Mouse (Mus musculus): ENCODE data around the gene Tpm1. TPM values are rescaled to one million over a fixed set of nuclear protein-coding genes. Genes with fewer than 3 reads are reported as not detected.
A peak's percentile ranks its signal among the peaks of the same experiment; 100 is the strongest.

The Tpm1 gene
- total RNA-seq, 2 experiments from 2014 or later: 228 to 236 TPM

DNA sequence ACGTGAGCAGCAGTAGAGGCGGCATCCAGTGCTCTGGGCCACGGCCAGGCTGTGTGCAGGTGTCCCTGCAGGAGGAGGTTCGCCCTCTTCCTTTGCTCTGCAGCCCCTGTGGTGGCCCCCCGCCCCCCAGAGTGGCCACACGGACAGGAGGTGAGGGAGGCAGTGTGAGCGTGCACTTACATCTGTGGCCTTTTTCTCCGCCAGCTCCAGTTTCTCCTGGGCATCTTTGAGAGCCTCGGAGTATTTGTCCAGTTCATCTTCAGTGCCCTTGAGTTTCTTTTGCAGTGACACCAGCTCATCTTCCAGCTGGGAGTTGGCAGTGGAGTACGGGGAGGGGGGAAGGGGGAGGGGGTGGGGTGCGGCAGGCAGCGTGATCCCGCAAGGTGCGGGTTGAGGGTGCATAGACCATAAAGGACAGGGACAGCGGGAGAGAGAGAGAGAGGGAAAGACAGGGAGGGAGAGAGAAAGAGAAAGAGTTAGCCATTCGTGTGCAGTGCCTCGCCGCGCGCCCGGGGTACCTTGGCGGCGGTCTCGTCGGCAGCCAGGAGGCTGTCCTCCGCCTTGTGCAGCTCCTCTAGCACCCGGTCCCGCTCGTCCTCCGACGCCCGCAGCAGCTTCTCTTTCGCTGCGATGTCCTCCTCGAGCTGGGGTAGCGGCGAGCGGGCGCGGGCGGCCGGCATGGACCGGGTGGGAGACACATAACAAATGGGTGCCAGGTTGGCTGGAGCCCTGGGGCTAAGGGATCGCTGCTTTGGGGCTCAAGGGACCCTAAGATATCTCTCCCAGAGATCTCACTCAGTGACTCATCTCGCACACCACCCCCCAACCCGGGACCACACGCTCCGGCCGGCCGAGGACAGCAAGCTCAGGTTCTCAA is 1.4 kb downstream of the Tpm1 start:
- DNase-seq (ENCODE audit: low spot score in 2 of 2): no peak
- intact Hi-C loops (cut with DNase I): loop anchor here (5.0 kb wide), 1 partner anchor 224 kb away; no protein-coding TSS in a partner anchor

DNA sequence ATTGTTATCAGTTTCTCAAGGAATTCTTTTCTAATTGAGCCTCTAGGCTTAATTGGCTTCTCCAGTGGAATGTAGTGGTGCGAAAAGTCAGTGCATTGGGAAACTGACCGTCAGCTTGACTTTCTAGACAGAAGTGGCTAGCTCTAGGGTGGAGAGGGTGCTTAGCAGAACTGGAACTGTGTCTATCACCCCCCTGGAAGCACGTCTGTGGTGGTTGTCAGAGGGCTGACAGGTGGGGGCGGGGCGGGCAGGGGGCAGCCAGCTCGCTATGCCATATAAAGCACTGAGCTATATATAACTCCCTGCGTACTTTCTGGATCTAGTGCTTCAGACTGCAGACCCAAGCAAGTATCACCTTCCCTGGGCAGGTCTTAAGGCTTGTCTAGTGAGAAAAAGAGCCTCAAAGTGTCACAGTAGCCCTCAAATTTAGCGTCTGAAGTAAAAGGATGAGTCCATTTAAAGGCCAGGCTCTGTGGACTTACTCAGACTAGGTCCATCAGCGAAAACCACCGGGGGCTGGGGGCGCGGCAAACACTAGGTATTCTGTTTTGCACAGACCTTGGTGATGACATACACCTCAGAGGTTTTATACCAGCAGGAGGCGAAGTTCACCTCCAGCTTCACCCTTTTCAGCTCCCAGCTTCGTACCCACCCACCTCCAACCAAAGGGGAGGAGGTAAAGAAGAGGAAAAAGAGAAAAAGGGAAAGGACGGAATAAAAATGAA is 2.2 kb downstream of the Tpm1 start:
- intact Hi-C loops (cut with DNase I): loop anchor here (5.0 kb wide), 1 partner anchor 225 kb away; no protein-coding TSS in a partner anchor
- no peak for DNase-seq (ENCODE audit: low spot score in 2 of 2)

DNA sequence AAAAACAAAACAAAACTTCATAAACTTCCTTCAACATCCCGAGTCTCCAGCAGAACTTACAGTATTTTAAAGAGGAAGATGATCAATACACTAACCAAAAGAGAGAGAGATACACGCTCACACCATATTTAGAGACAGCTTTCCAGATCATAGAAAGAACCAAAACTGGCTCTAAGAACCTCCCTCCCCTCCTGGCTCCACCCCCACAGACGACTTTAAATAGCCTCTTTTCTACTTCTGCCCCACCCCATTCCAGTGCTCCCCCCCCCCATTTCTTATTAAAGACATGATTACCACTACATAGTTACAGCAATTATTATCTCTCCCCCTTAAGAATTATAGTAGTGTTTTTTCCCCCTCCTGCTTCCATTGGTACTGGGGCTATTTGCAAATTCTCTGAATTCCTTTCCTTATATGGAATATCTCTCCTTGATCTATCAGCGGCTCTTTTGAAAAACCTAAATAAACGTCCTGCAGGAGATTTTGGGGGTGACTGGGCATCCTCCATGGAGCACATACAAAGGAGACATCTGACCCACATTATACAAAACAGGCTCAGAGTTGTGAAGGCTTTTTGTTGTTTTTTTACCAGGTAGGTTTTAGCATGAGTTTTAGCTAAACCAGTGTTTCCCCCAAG is 3.1 kb downstream of the Tpm1 start:
- DNase-seq (ENCODE audit: low spot score in 2 of 2): no peak
- intact Hi-C loops (cut with DNase I): loop anchor here (1.0 to 5.0 kb wide), 3 partner anchors 111 to 226 kb away; no protein-coding TSS in a partner anchor

DNA sequence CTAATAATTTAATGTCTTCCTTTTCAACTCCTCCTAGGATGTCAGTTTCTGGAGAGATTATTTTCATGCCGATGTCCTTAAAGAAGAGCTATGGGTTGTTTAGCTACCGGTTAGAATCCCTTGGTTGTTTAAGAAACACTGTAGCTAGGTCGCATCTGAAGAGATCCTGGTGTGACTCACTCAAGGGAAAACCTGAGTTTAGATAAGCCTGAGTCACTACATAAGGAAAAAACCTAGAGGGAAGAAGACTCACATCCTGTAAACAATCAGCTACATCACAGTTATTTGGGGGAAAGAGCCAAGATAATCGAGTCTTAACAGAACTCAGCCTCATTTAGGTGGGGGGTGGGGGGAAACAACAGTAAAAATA is 3.9 kb downstream of the Tpm1 start:
- intact Hi-C loops (cut with DNase I): loop anchor here (1.0 to 5.0 kb wide), 3 partner anchors 112 to 227 kb away; no protein-coding TSS in a partner anchor
- no peak for DNase-seq (ENCODE audit: low spot score in 2 of 2)

DNA sequence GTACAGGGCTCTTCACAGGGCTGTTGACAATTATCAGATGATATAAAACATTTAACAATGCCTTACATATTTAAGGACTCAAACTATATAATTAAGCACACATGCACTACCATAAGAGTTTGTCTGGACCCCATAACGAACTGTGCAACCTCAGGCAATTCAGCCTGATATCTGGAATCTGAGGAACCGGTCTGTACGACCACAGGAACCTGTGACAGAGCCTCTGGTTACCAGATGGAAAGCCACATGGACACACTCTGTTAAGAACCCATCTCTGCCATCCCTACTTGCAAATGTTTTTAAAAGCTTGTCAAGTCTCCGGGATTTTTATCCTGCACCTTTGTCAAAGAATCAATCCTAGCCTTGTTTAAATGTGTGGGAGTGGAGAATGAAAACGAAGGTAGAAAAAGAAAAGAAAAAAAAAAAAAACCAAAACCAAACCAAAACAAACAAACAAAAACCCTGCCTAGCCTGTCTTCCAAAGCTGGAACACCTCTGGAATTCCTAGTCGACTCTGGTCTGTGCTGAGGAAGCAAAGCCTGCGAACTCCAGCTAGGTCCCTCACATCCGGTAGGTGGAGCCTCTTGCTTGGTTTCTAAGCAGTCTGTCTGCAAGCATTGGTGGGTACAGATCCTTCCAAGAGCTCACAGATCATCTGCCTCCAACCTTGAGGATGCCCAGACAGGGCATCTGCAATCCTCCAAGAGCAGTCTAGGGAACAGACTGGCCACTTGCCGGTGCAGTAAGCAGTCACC is 4.5 kb downstream of the Tpm1 start:
- intact Hi-C loops (cut with DNase I): loop anchor here (1.0 to 5.0 kb wide), 6 partner anchors 43 to 588 kb away; partner anchors contain the start of genes Aph1b and Gm10647
- peak; percentile 76 to 92 for DNase-seq (ENCODE audit: low spot score in 2 of 2)

DNA sequence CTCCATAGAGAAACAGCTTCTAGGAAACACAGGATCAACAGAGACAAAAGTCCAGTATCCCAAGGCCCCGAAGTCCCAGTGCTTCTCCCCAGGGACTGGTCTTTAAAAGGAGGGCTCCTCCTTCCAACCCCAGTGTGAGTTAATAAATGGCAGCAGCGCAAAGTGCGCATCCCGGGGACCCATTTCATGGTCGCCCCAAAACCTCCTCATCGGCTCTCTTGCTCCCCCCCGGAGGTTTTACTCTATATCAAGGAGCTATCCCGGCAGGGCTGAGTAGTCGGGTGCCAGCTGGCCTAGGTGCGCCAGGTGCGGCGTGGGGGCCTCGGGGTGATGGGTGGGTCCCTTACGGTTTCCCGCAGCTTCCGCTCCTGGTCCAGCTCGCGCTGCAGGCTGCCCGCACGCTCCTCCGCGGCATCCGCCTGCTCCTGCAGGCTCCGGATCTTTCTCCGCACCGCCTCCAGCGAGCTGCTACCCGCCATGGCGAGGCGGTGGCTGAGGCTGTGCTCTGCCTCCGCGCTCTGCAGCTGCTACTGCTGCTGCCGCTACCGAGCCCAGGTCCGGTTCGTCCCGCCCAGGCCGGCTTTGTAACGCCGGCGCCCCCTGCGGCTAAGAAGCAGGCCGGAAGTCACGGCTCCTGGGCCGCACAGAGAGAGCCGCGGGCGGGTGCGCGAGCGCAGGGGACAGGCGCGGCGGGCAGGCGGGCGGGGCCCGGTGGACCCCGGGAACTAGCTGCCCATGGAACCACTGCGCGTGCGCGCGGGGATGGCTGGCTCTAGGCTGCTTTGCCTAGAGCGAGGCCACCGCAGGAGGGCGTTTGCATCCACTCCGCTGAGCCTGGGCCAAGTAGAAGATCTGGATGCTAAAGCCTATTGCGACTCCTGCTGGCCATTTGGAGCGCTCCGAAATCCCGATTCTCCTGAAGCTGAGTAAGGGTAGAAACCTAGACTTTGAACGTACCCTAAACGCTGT is 5.7 kb downstream of the Tpm1 start:
- peak; percentile 100 for DNase-seq (ENCODE audit: low spot score in 2 of 2)
- intact Hi-C loops (cut with DNase I): loop anchor here (1.0 to 5.0 kb wide), 4 partner anchors 42 to 589 kb away; partner anchors contain the start of genes Aph1b and Gm10647

DNA sequence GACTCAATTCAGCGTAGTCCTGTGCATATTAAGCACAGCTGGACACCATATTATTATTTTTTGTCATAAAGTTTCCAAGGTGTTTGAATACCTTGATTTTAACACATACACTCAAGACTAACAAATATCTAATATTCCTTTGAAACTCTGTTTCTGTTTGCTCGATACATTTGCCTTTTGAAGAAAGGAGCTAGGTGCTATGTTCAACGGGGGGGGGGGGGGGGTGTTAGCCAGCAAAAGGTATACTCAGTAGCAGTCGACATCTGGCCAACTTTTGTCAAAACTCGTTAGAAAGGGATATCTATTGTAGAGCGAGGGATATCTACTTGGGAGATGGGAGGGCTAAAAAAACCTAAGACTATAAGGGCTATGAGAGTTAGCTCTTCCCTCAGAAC is 6.4 kb downstream of the Tpm1 start:
- intact Hi-C loops (cut with DNase I): loop anchor here (5.0 kb wide), 2 partner anchors 246 to 589 kb away; partner anchors contain the start of genes Aph1b and Gm10647
- DNase-seq (ENCODE audit: low spot score in 2 of 2): no peak

DNA sequence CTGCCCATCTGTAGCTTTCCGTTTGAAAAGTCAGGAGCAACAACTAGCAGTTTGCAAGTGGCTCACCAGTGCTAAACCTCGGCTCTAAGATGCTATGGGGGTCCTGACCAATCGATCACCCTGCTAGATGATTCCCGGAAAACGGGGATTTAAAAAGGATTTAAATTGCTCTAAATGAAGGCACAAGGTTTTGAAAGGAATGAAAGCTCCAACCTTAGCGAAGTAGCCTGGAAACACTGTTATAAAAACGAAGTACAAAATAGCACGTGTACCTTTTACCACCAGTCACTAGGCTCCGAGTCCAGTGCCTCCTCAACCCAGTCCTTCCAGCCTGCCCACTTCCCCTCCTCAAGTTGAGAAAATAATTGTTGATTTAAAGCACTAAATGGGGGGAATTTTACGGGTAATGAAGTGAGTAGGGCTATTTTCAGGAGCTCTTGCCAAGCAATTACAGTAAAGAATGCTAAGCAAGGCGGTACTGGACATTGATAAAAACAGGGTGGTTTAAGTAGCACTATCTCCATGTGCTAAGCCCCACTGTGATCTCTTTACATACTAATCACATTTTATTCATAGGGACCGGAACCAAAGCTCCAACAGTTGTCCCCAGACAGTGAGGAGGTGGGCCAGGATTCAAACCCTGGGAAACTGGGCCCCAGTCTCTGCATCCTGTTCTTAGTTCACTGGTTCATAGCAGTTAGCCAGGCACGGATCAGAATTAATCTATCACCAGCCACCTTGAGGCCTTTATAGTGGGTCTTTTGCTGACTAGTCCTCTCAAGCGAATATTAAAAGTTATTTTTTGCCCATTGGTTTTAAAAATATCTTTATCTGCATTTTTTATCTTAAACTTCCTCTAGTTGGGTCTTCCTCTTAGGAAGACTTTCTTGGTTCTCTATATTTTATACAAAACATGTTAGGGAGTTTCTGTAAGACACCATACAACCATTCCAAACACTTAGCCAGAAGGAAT is 7.1 kb downstream of the Tpm1 start:
- no peak for DNase-seq (ENCODE audit: low spot score in 2 of 2)
- intact Hi-C loops (cut with DNase I): loop anchor here (2.0 to 5.0 kb wide), 3 partner anchors 67 to 590 kb away; partner anchors contain the start of genes Aph1b, Gm10647 and Lactb

DNA sequence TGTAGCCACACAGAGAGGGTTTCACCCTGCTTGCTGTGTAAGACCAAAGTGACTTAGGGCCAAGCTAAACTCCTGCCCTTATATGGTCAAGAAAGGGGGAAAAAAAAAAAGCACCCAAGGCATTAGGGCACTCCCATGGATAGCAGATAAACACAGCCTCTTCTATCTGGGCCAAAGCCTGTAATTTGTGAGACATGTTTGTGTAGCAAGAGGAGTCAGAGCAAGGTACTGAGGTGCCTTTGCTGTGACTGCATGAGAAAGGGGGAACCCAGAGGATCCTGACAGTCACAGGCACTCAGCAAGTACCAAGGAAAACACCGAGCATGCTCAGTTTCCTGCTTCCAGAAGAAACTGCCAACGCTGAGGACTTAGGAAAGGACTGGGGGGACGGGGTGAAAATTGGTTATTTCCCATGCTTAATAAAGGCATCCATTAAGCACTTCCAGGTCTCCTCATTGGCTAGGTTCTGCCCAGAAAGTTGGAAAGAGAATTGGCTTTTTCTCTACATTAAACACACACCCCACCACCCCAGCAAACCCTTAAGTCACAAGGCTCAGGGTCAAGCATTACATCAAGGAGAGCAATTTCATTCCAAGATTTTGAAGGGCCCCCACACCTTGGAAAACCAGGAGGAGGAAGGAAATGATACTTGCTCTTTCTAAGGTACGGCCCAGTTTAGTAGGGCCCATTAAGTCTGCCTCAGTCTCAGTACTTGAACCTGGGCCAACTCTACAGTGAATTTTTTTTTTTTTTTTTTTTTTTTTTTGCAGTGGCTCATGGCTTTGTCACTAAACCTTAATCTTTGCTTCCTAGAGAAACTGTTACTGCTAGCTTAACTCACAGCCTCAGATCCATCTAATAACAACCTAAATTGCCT is 8.0 kb downstream of the Tpm1 start:
- intact Hi-C loops (cut with DNase I): loop anchor here (2.0 to 5.0 kb wide), 3 partner anchors 66 to 591 kb away; partner anchors contain the start of genes Aph1b, Gm10647 and Lactb
- DNase-seq (ENCODE audit: low spot score in 2 of 2): peak in 1 of 2 experiments; percentile 42

DNA sequence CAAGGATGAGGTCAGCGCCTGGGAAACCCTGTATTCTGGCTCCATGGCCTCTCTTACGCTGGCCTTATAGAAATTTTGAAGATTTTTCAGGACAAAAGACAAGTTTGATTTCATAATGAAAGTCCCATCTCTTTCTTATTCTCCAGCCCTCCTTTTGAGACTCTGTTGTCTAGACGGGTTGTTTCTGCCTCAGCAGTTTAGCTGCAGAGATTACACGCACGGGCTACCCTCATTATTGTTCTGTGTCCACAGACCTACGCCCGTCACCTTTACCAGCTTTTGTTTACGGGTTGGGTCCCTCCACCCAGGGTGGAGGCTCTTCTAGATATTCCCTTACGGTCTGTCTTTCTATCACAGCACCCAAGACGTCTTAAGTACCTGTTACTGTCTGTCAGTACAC is 9.3 kb downstream of the Tpm1 start:
- DNase-seq (ENCODE audit: low spot score in 2 of 2): no peak
- intact Hi-C loops (cut with DNase I): loop anchor here (2.0 to 5.0 kb wide), 3 partner anchors 65 to 592 kb away; partner anchors contain the start of genes Aph1b, Gm10647 and Lactb

DNA sequence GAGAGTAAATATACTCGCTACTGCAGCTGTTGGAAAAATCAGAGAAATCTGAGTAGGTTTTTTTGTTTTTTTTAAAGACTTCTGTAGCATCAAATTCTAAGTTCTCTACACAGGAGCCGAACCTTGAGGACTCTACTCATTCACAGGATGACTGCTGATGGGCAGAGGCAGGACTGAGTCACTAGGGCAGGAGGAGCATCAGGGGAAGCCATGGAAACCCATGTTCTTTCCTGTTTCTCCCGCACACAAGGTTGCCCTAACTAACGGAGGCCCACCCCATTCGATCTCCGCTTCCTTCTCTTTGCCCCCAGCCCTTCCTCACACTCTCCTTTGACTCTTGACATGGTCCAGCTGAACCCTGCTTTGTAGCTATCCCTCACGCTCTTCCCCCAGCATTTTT is 10.5 kb downstream of the Tpm1 start:
- no peak for DNase-seq (ENCODE audit: low spot score in 2 of 2)
- intact Hi-C loops (cut with DNase I): no loop called here

DNA sequence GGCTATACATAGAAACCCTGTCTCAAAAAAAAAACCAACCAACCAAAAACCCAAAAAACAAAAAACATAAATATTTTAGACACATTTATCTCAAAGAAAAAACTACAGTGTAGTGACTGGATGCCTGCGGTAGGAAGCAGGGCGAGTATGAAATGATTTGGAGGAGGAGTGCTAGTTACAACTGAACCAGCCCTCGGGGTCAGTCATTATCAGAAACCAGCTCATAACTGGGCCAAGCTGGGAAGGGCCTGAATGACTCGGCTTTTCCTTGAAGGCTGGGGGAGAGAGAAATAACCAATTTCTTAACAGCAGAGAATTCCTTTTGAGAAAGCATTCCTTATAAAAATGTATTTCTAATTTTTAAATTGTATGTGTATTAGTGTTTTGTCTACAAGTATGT is 11.5 kb downstream of the Tpm1 start:
- intact Hi-C loops (cut with DNase I): no loop called here
- DNase-seq (ENCODE audit: low spot score in 2 of 2): no peak

DNA sequence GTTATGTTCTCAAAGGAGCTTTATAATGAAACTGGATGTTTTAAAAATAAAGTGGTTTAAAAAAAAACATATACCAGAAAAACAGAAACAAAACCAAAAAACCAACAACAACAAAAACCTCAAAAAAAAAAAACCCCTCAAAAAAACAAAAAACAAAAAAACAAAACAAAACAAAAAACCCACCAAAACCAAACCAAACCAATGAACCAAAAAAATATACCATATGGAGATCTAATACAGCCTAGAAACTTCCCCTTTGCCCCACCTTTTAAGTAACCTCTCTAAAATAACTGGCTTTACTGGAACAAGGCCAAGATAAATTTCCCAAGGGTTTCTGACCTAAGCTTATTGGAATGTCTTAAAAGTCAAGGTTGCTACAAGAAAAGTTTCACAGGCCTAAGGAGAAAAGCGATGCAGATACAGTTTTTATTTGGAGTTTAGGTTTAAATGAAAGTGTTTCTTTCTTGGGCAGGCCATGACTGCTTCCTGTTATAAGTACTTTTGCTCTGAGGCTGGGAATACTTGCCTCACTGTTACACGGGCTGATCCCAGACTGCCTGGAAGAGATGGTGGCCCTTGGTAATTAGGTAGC is 12.6 kb downstream of the Tpm1 start:
- intact Hi-C loops (cut with DNase I): no loop called here

DNA sequence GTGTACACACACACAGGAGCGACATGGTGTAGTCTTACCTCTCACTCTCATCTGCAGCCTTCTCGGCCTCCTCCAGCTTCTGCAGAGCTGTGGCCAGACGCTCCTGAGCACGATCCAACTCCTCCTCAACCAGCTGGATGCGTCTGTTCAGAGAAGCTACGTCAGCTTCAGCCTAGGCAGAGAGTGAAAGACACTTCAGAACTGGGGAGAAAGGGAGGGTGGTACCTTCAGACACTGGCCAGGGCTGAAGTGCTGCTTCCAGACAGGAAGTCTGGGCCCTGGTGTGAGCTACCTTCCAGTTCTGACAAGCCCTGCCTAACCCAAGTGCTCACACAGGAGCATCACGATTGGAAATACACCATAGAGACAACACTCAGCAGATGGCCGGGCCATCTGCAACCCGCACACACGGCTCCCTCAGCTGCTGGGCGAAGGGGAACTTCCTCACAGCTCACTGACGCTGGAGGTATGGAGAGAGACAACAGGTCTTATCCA is 13.2 kb downstream of the Tpm1 start:
- intact Hi-C loops (cut with DNase I): no loop called here
- peak; percentile 71 to 92 for DNase-seq (ENCODE audit: low spot score in 2 of 2)

More for the DNA sequence above, 12.6 kb downstream of the Tpm1 start:
- no peak for DNase-seq (ENCODE audit: low spot score in 2 of 2)

DNA sequence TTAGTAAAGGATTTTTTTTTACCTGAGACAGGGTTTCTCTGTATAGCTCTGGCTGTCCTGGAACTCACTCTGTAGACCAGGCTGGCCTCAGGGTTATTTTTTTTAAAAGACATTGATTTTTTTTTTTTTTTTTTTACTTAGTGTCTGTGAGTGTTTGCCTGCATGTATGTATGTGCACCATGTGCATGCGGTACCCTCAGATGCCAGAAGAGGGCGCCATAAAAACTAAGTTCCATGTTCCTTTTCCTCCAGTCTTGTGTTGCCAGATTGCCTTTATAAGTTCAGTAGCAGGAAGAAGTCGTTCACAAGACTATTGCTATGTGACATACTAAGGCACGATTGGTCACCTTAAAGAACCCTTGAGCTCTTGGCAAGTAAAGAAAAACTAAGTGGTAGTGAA is 14.5 kb downstream of the Tpm1 start:
- intact Hi-C loops (cut with DNase I): no loop called here
- no peak for DNase-seq (ENCODE audit: low spot score in 2 of 2)

Measured in left cerebral cortex, postnatal 25 days (tissue).